Mouse (Mus musculus) liver, embryonic 14.5 days (tissue): ENCODE measurements around the gene Dok7. TPM values are rescaled to one million over a fixed set of nuclear protein-coding genes. Genes with fewer than 3 reads are reported as not detected.
A peak's percentile ranks its signal among the peaks of the same experiment; 100 is the strongest.

ENCODE experiments used
- ATAC-seq: fragments of 200-750 bp; cut with Nextera tagmentation; 2 replicates; pipeline ENCODE4 v1.8.0; 2017; ENCODE audit warnings: moderate number of reproducible peaks, mild to moderate bottlenecking, moderate library complexity; ENCODE audit not compliant: insufficient read depth
- DNase-seq, 3 experiments: peaks; one replicate each; pipeline ENCODE4 v3.0.0-alpha.2; 2012 to 2013; ENCODE audit warnings: low read depth in 3 of 3, low spot score in 3 of 3
- H3K27ac ChIP-seq: fragments of 300-500 bp; sonication (generic); 2 replicates; pipeline ENCODE4 v1.5.1; 2014; ENCODE audit warnings: moderate library complexity, mild to moderate bottlenecking, control low read depth, inconsistent platforms
- H3K27me3 ChIP-seq: fragments of 300-500 bp; sonication (generic); 2 replicates; pipeline ENCODE4 v1.6.1; 2014; ENCODE audit warnings: mild to moderate bottlenecking, low read length, moderate library complexity; ENCODE audit not compliant: control insufficient read depth, insufficient read depth
- H3K36me3 ChIP-seq: fragments of 300-500 bp; sonication (generic); replicated peaks from 2 replicates; pipeline ENCODE4 v1.6.1; 2014; ENCODE audit warnings: low read depth; ENCODE audit not compliant: control insufficient read depth, insufficient read depth
- H3K4me1 ChIP-seq, 2 experiments: fragments of 200-500 bp in 1 of 2; fragments of 300-500 bp in 1 of 2; sonication (generic) in 1 of 2; replicated peaks; 2 replicates each; pipeline ENCODE4 v1.6.1; 2012 to 2014; ENCODE audit warnings: antibody characterized with exemption in 1 of 2, inconsistent platforms in 1 of 2, low read length in 1 of 2; ENCODE audit not compliant: control insufficient read depth in 2 of 2, insufficient read depth in 2 of 2
- H3K4me2 ChIP-seq: fragments of 300-500 bp; sonication (generic); 2 replicates; pipeline ENCODE4 v1.6.1; 2014; ENCODE audit warnings: low read depth, mild to moderate bottlenecking, control low read depth, moderate library complexity
- H3K4me3 ChIP-seq, 2 experiments: fragments of 200-500 bp in 1 of 2; fragments of 300-500 bp in 1 of 2; sonication (generic) in 1 of 2; 2 replicates each; pipeline ENCODE4 v1.5.1; 2012 to 2014; ENCODE audit warnings: low read depth in 2 of 2, low read length in 2 of 2, mild to moderate bottlenecking in 2 of 2, control low read depth in 1 of 2, inconsistent platforms in 1 of 2, moderate library complexity in 1 of 2; ENCODE audit not compliant: insufficient read depth in 1 of 2
- H3K9ac ChIP-seq: fragments of 300-500 bp; sonication (generic); replicated peaks from 2 replicates; pipeline ENCODE4 v1.6.1; 2014; ENCODE audit warnings: mild to moderate bottlenecking, control low read depth, moderate library complexity
- H3K9me3 ChIP-seq: fragments of 300-500 bp; sonication (generic); 2 replicates; pipeline ENCODE4 v1.6.1; 2016; ENCODE audit warnings: low read length, mixed read lengths; ENCODE audit not compliant: control insufficient read depth
- CTCF ChIP-seq: IDR thresholded peaks from 2 replicates; pipeline ENCODE4 v1.5.1; 2016; ENCODE audit warnings: antibody characterized with exemption, low read depth, control low read depth
- EP300 ChIP-seq: IDR thresholded peaks from 2 replicates; pipeline ENCODE4 v1.6.1; 2016; ENCODE audit warnings: antibody characterized with exemption, low read depth
- WGBS: fragments of 180-500 bp; shearing (Covaris S2); extraction: QIAGEN DNeasy Blood & Tissue Kit; methylation state at CpG from one replicate; pipeline ENCODE4 v1.1.7; 2014; ENCODE audit not compliant: insufficient replicate concordance; 5-methylcytosine and 5-hydroxymethylcytosine counted together
- polyA plus RNA-seq, 2 experiments: library from polyadenylated mRNA; depleted of rRNA in 1 of 2; stranded (reverse) in 1 of 2; unstranded in 1 of 2; fragments of >200 nt; fragmentation: Nextera tagmentation in 1 of 2; extraction: Ambion mirVana in 1 of 2; gene quantifications; 2 replicates each; pipeline versions ENCODE4 v1.2.1 to v1.2.3; 2012 to 2014

Dok7 gene
- polyA plus RNA-seq, 2 experiments: 0.02 to 0.04 TPM

DNA sequence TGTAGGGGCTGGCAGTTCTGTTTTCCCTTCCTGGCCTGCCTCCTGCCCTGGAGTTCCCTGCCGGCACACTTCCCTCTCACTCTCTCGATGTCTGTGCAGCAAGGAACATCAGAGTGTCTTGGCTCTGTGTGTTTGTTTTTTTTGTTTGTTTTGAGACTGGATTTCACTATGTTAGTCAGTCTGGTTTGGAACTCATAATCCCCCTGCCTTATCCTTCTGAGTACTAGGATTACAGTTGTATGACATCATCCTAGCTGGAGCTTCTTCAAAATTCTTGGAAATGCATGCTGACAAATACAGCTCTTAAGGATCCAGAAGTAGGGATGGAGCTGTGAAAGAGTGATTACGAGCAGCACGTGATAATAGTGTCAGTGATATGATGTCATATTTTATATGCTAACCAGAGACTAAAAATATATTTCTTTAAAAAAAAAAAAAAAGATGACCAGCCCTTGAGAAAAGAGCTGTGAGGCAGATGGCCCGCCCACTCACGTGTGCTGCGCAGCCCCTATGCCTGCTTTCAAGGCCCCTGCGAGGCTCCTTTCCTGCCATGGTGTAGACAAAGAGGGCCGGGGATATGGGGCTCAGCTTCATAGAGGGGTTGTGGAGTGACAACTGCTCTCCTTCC lies 36.8 kb upstream of the Dok7 start:
- no peak for ATAC-seq
- 71% methylated on average over 9 of the region's 9 CpGs for WGBS
- Histone ChIP-seq H3K9me3 (no peaks in the 10 kb centered on the region), H3K9ac (no peak overlapping the region), H3K27ac (no peak overlapping the region), H3K36me3 (peaks cover 30% of the 10 kb centered on the region), H3K4me2 (no peak overlapping the region), H3K4me3 (no peak overlapping the region), H3K4me1 (no peaks in the 10 kb centered on the region), H3K27me3 (no peaks in the 10 kb centered on the region)
- TF ChIP-seq CTCF (no peak), EP300 (no peak)
- no peak for DNase-seq

DNA sequence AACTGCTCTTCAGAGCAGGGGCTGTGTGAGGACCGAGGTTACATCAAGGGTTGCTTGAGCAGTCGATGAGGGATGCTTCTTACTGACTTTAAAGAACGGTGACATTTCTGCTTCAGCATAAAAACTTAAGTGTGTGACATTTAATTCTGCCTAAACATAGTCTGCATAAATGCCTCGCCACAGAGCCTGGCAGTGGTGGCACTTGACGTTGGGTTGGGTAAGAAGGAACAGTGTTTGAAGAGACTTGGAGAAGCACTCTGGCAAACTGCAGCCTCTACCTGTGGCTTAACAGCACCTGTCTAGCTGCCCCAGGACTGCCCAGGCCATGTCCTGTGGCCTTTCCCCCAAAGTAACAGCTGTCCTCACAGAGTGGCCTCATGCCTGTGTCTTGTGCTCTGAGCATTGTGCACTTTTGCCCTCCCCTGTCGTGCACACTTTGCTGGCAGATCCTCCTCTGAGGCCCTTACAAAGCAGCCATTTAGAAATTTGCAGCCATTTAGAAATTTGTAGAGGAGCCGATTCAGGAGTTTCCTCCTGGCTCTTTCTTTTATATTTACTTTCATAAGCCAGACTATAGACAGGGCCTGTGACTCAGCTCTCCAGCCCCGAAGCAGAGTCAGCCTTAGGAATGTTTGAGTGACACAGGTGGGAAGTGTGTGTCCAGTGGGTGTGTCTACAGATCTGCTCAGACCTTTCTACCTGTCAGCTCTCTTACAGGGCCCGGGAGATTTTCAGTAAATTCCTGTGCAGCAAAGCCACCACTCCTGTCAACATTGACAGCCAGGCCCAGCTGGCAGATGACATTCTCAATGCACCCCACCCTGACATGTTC lies 35.9 kb upstream of the Dok7 start:
- 77% methylated on average over 9 of the region's 9 CpGs for WGBS
- no peak overlapping the region for H3K27ac ChIP-seq
- H3K27me3 ChIP-seq: no peaks in the 10 kb centered on the region
- DNase-seq (no peak), ATAC-seq (no peak)
- TF ChIP-seq EP300 (no peak), CTCF (no peak)
- H3K4me3 ChIP-seq: no peak overlapping the region
- peaks cover 35% of the 10 kb centered on the region for H3K36me3 ChIP-seq
- no peak overlapping the region for H3K9ac ChIP-seq
- H3K4me2 ChIP-seq: no peak overlapping the region
- H3K4me1 ChIP-seq: no peaks in the 10 kb centered on the region
- H3K9me3 ChIP-seq: no peaks in the 10 kb centered on the region

DNA sequence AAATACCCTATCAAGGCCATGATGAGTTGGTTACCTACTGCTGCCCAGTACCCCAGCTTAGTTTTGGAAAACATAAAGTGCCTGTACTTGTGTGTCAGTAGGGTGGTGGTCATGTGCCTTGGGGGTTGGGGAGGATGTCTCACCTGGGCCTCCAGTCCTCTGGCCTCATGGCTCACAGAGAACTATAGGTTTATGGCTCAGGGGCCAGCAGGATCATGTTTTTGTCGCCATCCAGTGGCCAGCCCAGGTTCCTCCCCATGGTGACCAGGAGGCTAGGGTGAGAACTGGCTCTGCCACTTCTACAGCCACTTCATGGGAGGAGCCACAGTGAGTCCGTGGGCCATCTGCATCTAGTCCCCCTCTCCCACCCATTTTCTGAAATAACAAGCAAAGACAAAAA lies 31.6 kb upstream of the Dok7 start:
- ATAC-seq (peak; percentile 54; the same call in 1 of the 2 replicates), DNase-seq (peak in 2 of 3 experiments; percentile 28 to 35)

GRCm38 (mm10) chr5:35029303-35029702 lies 27.3 kb upstream of the Dok7 start:
- Histone ChIP-seq H3K36me3 (peaks cover 57% of the 10 kb centered on the region), H3K4me1 (peaks cover 3 to 11% of the 10 kb centered on the region in 2 experiments), H3K4me2 (no peak overlapping the region), H3K9me3 (no peaks in the 10 kb centered on the region), H3K27ac (no peak overlapping the region), H3K27me3 (no peaks in the 10 kb centered on the region), H3K9ac (no peak overlapping the region), H3K4me3 (no peak overlapping the region)
- DNase-seq (no peak), ATAC-seq (no peak)
- TF ChIP-seq CTCF: no peak
- TF ChIP-seq EP300: no peak
- 85% methylated on average over 1 of the region's 1 CpGs for WGBS

More for the DNA sequence above, 31.6 kb upstream of the Dok7 start:
- peak; percentile 87 for TF ChIP-seq CTCF
- TF ChIP-seq EP300: no peak
- H3K4me2 ChIP-seq: no peak overlapping the region
- H3K27me3 ChIP-seq: no peaks in the 10 kb centered on the region
- H3K9ac ChIP-seq: no peak overlapping the region
- no peaks in the 10 kb centered on the region; a peak in 2 of 4 replicates for H3K4me1 ChIP-seq
- no peak overlapping the region for H3K4me3 ChIP-seq
- WGBS: 14% methylated on average over 2 of the region's 2 CpGs
- no peaks in the 10 kb centered on the region for H3K9me3 ChIP-seq
- H3K36me3 ChIP-seq: peaks cover 66% of the 10 kb centered on the region
- no peak overlapping the region for H3K27ac ChIP-seq

DNA sequence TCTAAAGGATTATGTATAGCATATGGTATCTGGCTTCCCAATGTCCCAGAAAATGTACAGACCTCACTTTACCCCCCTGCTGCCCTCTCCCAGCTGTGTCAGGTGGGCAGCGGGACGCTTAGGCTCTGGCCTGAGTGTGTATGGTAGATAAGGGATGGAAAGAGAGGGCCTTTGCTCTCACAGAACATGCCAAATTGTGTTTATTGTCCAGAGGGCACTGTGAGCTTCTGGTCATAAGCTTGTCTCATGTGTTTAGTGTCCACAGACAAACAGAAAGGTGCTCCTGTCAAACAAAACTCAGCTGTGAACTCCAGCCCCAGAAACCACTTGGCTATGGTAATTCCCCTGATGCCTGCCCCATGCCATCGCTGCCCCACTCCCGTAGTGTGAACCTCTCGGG lies 26.8 kb upstream of the Dok7 start:
- H3K4me3 ChIP-seq: no peak overlapping the region
- no peaks in the 10 kb centered on the region for H3K27me3 ChIP-seq
- ATAC-seq (no peak), DNase-seq (no peak)
- no peak overlapping the region for H3K4me2 ChIP-seq
- no peaks in the 10 kb centered on the region for H3K9me3 ChIP-seq
- no peak overlapping the region for H3K9ac ChIP-seq
- TF ChIP-seq EP300 (no peak), CTCF (no peak)
- 85% methylated on average over 5 of the region's 5 CpGs for WGBS
- peaks cover 3 to 14% of the 10 kb centered on the region in 2 experiments for H3K4me1 ChIP-seq
- H3K36me3 ChIP-seq: peaks cover 57% of the 10 kb centered on the region
- H3K27ac ChIP-seq: no peak overlapping the region
